Mouse (Mus musculus) layer of hippocampus, postnatal 36 days (tissue): ENCODE measurements around the gene Mettl24. TPM values are rescaled to one million over a fixed set of nuclear protein-coding genes. Genes with fewer than 3 reads are reported as not detected.

ENCODE experiments used
- DNase-seq, 2 experiments: peaks; one replicate each; pipeline ENCODE4 v3.0.0; 2022
- total RNA-seq, 2 experiments: library from RNA; stranded (reverse); gene quantifications; 2 replicates each; pipeline ENCODE4 v1.2.3; 2021

The Mettl24 gene
- total RNA-seq, 2 experiments from 2014 or later: 1.9 to 3.0 TPM

DNA sequence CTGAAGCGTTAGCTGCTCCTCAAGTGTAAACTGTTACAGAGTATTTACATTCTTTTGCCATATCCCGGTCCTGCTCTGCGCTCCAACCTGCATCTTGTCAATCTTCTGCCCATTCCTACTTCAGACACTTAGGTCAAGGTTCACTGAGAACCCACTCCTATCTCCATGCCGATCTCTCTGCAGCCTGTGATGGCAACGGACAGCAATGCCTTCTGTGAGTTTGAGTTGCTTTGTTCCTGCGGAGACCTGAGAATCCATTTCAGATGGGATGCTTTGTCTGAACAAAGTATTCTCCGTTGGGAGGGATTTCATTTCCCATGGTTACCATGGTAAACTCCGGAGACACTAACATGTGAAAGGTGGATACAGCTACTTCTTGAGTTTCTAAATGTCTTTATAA lies 2.6 kb downstream of the Mettl24 start:
- no peak for DNase-seq

DNA sequence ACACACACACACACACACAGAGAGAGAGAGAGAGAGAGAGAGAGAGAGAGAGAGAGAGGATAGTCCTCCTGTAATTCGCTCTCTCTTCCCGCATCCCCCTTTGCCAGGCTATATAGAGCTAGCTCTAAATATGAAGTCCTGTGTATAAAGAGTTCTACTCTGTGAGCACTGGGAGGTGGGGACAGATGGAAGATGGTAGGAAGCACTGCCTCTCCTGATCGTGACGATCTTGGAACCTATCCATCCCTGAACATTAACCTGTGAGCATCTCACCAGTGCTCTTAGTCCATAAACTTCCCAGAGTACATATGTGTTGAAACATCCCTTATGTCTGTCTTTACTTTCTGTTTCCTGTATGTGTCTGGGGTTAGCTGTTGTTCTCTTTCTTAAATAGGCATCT lies 3.9 kb downstream of the Mettl24 start:
- no peak for DNase-seq

DNA sequence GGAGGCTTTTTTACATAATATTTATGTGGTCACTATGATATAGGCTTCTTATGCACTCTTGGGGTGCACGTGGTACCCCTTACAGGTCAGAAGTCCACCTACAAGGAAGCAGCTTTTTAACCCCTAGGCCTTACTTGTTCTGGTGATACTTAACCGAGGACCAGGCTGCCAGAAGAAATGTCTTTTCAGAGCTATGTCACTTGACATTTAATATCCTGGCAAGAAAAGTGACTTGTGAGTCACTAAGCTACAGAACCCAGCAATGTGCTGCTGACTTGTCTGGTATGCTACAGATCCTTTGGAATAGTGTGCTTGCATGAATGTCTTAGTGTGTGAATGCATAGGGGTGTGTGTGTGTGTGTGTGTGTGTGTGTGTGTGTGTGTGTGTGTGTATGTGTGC lies 4.3 kb downstream of the Mettl24 start:
- DNase-seq: no peak

DNA sequence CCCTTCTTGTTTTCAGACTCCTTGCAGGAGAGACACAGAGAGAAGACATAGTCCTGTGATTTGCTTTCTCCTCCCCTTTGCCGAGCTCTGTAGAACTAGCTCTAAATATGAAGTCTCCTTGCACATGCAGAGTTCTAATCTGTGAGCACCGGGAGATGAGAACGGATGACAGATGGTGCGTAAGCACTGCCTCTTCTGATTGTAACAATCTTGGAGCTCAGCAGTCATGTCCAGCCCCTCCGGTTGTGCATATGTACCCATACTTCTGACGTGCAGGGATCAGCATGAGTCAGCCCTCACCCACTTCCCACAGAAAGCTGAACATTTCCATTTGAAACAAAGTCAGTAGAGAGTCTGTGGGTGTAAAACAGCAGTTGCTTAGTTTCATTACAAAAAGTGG lies 5.2 kb downstream of the Mettl24 start:
- DNase-seq: peak; percentile 73 to 77

DNA sequence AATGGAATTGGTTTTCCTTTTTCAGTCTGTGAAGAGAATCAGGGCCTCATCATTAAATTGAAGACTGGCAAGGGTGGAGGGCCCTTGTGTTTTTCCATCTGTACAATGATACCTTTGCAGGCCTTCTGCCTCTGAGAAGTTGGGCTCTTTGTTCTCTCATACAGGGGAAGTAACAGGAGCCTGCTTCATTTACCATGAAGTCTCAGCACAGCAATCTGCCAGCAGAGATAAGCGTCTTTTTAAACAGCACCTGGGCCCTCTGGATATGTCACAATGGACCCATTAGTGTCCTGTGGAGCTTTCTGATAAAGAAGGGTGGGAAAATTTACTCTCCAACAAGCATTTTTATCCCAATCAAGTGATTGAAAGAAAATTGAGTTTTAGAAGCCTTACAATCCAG lies 5.8 kb downstream of the Mettl24 start:
- no peak for DNase-seq

DNA sequence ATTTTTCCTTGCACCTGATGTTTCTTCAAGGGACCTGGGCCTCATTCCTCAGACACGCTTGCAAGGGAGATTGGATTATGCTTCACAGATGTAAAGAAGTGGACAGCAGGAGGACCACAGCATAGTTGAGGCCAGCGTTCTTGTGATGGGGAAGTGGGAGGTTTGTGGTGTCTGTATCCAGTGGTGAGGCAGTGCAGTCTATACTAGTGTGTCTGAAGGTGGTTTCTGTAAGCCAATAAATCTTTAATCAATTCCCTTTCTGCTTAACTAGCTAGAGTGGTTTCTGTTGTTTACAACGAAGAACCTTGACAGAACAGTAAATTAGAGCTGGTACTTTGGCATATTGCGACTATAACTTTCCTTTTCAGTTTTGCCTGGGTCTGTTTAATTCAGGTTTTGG lies 15.6 kb downstream of the Mettl24 start:
- DNase-seq: no peak

DNA sequence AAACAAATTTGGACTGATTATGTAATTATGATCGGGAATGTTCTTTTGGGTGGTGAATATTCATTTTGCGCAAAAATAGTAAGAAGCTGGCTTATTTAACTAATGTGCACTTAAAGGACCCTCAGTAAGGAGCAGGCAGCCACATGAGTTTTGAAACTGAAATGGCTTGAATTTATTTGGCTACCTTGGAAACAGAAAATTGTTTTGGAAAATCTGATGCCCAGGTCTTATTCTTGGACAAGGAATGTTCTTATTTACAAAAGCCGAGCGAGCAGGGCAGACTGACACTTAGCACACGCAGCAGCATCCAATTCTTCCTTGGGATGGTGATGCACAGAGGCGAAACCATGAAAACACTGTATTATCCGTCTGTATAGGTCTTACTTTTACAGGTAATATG lies 28.0 kb downstream of the Mettl24 start:
- DNase-seq: no peak

DNA sequence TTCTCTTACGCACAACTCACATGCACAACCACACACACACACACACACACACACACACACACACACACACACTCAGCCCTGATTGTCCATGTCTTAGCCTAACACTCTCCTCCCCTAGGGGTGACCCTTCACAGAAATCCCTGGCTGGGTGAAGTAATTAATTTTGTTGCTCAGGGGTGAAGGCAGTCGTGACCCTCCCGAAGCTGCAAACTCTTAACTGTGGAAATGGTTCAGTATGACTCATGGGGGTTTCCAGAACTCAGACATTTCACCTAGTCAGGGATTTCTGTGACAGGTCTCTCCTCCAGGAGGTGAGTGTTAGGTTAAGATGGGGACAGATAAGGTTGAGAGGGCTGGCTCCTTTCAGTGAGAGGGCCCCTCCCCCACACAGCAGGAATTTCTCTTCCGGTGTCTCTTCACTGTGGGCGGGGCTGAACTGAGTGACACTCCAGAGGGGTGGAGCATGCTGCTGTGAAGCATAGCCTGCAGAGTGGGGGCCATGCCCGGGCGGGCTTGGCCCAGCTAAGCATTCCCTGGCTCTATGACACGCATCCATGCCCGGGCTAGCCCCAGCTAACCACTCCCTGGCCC lies 30.0 kb downstream of the Mettl24 start:
- DNase-seq: no peak

DNA sequence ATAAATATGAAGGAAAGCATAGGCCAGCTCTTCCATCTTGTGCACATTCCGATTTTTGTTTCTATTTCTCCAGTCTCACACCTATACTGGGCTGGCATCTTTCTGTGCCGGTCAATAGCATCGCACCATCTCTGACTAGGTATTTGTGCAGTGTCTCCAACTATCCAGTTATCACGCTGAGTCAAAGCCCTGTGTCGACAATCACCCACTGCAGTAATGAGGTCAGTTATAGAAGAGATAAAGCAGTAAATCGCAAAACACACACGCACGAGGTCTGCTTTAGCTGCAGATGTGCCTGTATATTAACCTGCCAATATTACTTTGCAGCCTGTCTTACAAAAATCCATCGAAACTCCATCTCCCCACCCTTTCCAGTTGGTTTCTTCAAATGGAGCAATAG lies 30.7 kb downstream of the Mettl24 start:
- no peak for DNase-seq

DNA sequence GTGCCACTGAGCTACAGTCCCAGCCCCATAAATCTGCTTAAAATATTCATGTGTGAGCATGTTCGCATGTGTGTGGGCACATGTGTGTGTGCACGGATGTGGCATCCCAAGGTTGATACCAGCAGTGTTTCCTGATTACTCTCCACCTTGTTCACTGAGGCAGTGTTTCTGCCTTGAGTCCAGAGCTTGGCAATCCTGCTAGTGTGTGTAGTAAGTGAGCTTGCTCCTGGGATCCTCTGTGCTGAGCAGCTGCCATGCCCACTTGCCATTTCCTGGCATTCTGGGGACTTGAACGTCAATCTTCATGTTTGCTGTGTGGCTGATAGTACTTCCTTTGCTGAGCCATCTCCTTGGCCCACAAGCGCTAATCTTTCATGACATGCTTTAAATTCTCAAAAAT lies 32.1 kb downstream of the Mettl24 start:
- no peak for DNase-seq

DNA sequence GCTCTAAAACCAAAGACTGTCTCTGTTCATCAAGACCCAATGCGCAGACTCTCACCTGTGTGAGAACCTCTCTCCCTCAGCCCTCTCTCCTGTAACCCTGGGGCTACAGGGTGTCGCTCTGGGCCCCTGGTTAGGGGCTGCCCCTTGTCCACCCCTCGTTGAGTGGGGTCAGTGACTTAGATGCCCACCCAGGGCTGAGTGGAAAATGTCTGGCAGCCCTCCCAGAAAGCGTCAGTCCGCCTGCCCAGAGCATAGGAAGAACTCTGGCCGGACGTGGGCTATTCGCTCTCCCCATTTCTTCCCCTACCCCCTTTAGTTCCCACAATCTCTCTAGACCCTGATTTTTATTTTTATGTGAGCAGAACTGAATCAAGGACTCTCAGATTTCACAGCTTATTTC lies 33.2 kb downstream of the Mettl24 start:
- DNase-seq: no peak

DNA sequence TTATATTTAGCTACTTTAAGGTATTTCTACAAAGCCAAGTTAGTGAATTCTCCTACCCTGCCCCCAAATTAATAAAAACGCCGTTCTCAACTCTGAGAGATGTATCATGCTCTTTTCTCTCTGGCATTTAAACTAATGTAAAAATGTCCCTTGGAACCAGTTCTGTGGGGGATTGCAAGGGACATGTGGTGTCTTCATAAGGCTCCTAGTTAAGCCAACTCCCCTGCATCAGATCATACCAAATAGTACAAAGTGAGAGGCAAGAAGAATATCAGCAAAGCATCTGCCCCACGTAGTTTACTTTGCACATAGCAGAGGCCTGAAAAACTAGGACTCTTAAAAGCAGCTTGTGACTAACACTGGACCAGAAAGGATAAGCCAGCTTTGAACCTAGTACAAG lies 33.6 kb downstream of the Mettl24 start:
- no peak for DNase-seq

DNA sequence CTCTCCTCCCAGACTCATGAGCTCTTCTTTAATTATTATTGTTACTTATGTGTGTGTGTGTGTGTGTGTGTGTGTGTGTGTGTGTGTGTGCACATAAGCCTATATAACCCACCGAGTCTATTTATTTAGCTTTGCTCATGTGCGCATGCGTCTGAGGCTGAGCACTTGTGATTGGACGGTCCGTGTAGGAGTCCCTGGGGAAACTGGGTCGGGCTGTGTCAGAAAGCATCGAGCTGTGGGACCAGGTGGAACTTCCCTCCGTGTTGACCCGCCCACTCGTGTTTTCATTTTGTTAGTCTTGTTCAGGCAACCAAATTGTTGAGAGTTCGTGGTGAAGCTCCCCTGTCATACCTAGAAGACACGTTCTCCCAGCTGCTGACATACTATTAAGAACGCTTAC lies 35.3 kb downstream of the Mettl24 start:
- no peak for DNase-seq

DNA sequence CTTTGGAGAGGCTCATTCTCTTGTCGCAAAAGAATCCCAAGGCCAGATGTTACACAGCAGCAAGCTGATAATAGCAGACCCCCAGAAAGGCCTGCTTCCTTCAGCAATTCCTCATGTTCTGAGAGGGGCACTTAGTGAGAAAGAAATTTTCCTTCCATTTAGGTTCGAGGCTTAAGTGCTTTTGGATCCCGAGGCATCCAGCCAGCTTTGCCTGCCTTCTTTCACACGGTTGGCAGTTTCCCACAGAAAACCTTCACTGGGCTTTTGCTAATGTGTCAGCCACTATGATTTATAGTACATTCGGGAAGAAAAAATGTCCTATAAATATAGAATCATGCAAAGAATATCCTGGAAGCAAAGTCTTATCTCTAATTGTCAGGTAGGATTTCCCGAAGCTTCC lies 36.0 kb downstream of the Mettl24 start:
- no peak for DNase-seq

DNA sequence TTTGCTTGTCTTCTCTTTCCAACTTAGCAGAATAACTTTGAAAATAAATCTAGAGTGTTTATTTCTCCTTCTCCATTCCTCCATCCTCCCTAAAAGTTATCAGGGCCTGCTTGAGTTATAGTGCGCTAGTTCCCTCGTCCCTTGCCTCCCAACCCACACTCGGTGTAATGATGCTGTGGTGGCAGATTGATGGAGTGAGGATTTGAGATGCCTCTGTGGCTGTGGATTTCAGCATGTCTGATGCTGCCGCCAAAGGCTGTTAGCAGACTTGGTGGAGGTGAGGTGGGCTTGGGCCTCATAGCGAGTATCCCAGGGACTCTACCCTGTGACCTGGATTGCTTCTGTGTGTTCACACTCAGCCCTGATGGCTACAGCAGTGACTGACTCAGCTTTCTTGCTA lies 37.8 kb downstream of the Mettl24 start:
- no peak for DNase-seq

DNA sequence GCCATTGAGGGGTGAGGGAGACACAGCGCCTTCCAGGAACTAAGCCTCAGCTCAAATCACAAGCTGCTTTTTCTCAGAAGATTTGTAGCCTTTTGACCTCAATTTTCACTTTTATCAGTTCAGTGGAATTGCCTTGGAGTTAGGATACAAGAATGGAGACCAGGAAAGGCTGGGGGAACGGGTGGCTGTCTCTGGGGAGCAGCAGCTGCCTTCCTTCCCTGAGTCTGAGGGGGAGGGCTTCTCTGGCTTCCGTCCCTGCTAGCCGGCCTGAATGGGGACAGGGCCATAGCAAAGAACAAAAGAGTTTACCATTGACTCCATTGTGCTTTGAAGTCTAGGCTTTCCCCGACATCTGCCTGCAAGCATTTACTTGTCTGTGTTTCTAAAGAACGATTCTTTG lies 41.3 kb downstream of the Mettl24 start:
- no peak for DNase-seq

DNA sequence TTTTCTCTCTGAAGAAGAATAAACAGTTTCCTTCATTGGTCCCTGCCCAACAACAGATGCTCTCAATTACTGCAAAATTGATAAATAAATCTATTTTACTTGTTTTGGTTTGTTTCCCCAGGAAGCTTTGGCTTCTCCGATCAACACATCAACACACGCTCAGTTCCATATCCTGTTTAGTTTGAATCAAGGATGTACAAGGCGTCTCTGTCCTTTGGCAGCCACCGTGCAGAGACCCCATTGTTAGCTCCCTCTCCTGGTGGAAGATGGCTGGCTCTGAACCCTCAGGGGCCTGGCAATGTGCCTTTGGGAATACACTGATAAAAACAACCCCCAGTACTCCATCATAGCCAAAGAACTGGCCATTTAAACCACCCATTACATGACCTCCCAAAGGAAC lies 42.0 kb downstream of the Mettl24 start:
- DNase-seq: no peak

DNA sequence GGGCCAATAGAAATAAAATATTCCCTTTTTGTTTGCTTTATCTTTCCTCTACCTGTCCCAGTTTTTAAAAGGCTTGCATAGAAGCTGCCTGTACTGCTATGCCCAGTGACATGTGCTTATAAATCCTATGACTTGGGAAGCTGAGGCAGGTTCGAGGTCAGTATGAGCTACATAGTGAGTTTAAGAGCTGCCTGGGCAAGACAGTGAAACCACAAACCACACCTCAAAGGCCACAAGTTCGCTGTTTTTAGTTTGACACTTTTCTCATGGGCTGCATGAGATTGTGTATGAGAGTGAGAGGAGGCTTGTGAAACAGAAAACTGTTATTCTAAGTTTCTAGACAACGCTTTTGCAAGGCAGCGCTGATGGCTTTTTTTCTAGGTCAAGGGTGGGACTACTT lies 42.4 kb downstream of the Mettl24 start:
- DNase-seq: no peak

DNA sequence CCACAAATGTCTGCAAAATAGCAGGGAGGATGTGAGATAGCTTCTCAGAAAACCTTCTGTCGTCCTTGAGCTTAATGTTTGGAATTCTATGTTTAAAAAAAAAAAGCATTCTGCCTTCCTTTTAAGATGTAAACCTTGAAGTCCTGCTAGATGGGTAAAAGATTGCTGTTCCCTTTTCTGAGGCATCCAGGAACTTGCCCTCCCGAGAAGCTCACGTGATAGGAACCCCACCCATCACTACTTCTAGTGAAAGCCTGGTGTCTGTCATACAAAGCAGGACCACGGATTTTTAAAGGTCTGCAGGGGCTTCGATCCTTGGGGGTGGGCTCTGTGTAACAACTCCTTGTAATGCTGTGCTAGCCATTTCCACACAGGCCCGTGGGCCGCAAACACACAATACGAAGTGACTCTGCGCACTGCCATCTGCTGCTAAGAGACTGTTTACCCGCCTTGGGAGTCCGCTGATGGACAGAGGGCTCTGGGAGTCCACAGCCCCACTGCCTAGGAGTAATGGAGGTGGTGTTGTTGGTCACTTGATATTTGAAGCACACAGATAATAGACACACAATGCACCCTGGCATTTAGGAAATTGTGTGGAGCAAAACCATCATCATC lies 43.3 kb downstream of the Mettl24 start:
- no peak for DNase-seq

DNA sequence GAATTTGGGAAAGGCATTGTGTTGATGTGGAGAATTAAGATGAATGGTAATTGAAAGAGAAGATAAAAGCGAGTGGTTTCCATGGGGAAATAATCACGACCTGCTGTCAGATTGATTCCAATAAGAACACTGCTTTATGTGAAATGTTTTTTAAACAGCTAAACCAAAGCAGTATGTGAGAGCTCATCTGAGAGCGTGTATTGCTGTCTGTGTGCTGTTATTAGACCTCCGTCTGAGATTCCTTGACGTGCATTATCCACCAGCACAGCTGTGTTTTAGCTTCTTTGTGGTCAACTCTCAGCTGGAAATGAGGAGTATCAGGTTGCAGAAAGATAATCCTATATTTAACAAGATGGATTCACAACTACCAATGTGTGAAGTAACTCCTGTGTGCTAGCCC lies 43.9 kb downstream of the Mettl24 start:
- no peak for DNase-seq

DNA sequence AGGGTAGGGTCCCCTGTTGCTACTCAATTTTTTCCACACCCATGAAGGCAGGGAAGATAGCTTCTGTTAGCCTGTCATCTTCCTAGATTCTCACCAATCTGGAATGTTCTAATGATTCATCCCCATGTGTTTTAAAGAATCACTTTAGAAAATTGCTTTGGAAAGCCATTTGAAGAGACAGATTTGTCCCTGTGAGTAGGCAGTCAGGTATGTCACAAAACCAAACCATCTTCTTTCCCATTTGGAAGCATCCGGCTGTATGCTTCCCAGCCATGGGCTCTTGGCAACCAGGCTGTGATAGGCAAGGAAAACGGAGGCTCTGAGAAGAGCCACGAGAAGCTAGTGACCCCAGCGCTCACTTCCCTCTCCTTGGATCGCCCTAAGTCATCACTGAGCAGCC lies 47.1 kb downstream of the Mettl24 start:
- DNase-seq: no peak

DNA sequence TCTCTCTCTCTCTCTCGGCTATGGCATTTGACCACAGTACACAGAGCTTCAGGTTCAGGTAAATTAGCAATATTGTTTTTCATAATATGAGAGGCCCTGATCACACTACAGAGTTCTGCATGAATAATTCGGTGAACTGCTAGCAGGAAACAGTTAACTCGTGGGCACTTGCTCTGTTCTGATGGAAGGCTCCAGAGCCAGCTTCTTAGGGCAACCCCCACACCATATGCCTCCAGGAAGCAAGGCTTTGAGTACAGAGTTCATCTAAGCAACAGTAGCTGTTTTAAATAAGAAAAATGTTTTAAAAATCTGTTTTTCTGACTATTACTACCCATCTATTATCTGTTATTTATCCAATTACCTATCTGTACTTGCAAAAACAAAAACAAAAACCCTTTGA lies 50.2 kb downstream of the Mettl24 start:
- DNase-seq: peak in 1 of 2 experiments; percentile 53

DNA sequence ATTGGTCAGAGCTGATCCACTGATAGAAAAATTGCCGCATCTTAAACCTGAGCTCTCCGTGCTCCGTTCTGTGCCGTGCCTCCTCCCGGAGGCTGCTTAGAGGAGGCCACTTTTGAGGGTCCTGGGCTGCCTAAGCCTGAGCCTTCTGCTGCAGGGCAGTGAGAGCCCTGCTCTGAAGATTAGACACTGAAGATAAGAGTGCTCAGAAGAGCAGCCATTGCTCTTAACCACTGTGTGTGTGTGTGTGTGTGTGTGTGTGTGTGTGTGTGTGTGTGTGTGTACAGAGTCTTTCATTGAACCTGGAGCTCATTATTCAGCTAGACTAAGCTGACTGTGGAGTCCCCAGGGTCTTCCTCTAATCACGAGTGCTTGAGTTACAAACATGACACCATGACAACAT lies 53.1 kb downstream of the Mettl24 start:
- DNase-seq: no peak

DNA sequence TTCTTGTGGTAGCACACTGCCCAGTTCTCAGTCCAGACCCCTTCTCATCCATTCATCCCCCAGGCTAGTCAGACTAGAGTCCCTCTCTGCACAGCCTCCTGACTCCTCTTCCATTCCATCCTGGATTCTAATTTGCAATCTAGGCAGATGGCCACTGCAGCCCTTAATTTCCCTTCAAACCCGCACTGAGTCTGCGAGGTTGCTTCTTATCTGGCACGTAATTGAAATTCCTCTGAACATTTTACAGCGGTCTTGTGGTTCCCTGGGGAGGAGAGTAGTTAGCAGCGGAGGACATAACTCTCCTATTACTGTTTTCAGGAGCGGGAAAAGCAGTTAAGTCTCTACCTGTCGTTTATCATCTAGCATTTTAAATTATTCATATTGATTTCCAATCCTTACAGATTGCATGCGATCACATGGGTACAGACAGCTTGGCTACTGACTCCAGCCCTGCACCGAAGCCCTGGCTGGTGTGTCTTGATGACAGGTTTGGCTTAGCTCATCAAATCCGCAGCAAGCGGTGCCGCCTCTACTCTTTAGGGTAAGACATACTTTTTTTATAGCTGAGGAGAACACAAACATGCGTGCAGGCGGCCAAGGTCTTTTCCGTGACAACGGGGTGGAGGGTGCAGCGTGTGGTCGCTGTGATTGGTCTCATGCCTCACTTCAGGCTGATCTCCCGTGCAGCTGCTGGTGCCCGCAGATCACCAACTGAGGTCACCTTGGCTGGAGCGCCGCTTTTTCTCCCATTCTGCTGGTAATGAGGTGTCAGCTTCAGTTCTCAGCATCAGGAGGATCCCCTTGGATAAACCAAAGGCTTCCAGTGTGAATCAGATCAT lies 54.4 kb downstream of the Mettl24 start:
- no peak for DNase-seq
